Mouse (Mus musculus) skeletal muscle tissue, adult 2 months (tissue): ENCODE measurements around the gene Crygc.

ENCODE experiments used
- DNase-seq: peaks from one replicate; pipeline ENCODE4 v3.0.0-alpha.2; 2012; ENCODE audit warnings: low read depth, low spot score

The Crygc gene

GRCm38 (mm10) chr1:65073589-65073988, at the start of gene Crygc:
Gene Crygc (minus strand): TSS chr1:65073689.
- DNase-seq = no peak

GRCm38 (mm10) chr1:65122574-65123372, 49.3 kb upstream of the Crygc start, which contains the start of gene D630023F18Rik:
Gene D630023F18Rik (minus strand): TSS chr1:65123214.
- no peak for DNase-seq

GRCm38 (mm10) chr1:65119438-65119837, 45.9 kb upstream of the Crygc start, which contains the start of gene Gm28845:
Gene Gm28845 (minus strand): TSS chr1:65119558.
- DNase-seq = no peak

DNA sequence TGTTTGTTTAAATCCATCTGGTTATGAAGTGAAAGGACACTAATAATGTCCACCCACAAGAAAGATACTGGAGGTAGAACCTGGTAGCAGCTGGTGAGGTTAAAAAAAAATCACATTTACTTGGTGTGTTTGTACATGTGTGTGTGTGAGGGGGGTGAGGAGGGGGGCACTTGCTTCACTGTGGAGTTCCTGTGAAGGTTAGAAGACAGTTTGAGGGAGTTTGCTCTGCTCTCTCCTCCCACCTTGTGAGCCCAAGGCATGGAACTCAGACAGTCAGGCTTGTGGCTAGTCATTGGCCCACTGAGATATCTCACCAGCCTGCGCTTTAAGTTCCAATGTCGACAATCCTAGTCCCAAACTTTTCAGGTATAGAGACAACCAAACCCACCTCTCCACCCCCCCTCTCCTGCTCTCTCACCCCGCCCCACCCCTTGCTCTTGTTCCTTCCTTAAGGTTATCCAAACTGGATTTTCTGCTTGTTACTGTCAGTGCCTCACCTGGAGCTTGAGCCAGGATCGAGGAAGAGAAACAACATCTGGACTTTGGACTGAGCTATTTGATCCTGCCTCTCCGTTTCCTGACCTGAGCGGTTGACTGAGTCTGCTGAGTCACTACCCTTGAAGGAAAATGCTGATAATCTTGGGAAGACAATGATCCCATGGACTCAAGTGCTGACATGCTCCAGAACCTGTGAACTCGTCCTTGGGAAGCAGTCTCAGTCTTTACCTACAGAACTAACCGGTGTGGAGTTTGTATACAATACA, 44.8 kb upstream of the Crygc start:
- no peak for DNase-seq

- peak; percentile 25 for DNase-seq
Observed at GRCm38 (mm10) chr1:65113536-65114172, 40.2 kb upstream of the Crygc start.

GRCm38 (mm10) chr1:65112807-65113196, 39.3 kb upstream of the Crygc start:
- DNase-seq = peak; percentile 35

DNA sequence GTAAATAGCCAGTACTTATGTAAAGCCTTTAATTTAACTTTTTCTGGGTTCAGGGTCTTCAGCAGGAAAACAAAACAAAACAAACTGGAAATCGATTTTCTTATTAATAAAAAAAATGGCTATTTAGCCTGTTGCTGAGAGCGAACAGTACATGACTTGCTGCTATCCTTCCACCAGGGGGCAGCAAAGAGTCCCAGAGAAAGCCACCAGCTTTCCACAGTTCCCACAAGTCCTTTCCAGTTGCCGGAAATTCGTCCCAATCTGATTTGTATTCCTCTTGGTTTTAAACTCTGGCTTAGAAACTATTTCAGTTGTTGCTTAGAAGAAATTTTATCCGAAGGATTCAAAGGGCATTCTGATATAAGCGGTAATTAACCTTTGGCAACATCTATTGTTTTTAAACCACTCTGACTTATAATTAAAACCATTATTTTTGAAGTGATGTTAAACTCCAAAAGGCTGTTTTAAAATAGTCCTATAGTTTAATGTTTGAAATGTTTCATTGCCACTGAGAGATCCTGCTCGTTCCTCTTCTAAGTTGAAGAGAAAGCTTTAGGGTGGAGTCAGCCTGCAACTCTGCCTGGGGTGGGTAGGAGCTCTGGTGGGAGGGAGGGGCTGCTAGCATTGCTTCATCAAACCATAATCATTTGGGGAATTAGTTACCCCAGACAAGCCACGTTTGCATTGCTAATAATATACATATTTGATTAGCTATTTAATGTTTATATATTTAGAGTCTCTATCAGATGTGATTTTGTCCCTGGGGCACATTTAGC, 38.7 kb upstream of the Crygc start:
- peak; percentile 85 for DNase-seq

GRCm38 (mm10) chr1:65109756-65110435, 36.4 kb upstream of the Crygc start:
- no peak for DNase-seq

DNA sequence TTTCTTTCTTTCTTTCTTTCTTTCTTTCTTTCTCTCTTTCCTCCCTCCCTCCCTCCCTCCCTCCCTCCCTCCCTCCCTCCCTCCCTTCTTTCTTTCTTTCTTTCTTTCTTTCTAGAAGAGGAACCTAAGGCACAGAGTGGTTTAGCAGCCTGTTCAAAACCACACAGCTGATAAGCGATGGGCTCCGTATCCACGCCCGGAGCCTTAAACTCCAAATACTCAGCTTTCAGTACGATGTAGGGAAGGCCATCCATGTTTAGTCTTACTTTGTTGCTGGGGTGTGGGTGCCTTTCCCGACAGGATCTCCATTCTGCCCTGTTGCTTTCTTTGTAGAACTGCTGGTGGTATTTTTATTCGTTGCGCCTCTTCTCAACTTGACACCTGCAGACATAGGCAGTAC, 35.7 kb upstream of the Crygc start:
- DNase-seq = no peak

DNA sequence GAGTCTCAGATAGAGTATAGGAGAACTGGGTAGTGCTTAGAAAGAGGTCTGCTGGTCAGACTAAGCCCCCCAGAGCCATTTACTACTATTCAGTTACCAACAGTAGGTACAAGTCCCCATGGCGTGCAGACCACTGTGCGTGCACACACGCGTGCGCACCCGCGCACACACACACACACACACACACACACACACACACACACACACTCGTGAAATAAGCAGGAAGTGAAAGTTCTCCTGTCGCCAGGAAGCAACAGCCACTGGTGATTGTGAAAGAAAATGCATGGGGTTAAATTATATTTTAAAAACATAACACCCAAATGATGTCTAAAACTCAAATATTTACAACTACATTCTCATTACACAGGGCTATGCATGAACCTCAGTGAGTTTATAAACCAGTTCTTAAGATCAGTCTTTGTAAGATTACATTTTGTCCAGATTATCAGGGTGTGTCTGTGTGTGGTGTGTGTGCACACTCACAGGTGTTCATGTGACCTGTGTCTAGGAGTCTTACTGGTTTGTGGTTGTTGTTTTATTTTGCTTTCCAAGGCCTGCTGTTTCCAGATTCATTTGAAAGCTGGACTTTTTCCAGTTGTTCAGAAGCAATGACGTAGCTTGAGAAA, 34.3 kb upstream of the Crygc start:
- no peak for DNase-seq

- no peak for DNase-seq
Observed at GRCm38 (mm10) chr1:65103273-65103672, 29.8 kb upstream of the Crygc start, which contains the start of gene Cryga. Gene Cryga (minus strand): TSS chr1:65103373.

DNA sequence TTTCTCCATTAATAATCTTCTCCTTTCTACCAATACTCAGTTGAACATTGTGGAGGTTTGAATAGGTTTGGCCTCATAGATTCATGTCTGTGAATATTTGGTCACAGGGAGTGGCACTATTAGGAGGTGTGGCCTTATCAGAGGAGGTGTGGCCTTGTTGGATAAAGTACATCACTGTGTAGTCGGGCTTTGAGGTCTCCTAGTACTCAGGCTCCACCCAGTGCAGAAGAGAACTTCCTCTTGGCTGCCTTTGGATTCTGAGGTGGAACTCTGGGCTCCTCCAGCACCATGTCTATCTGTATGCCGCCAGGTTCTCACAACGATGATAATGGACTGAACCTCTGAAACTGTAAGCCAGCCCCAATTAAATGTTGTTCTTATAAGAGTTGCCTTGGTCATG, 23.5 kb upstream of the Crygc start:
- DNase-seq = no peak

DNA sequence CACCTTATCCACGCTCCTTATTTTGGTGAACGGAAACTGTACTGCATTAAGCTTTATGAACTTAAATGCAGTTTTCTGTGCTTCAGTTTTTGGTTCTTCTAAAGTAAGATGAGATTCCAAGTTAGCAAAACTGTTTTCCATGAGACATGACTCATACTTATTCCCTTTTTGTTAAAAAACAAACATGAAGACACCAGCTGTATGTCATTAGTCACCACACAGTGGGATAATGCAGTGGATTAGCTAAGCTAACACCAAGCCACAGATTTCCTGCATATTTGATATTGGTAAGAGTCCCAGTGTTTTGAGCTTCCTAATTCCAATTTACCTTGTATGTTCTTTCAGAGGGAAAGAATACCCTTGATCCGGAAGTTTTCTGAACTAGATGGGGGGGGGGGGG, 18.1 kb upstream of the Crygc start:
- DNase-seq = no peak

DNA sequence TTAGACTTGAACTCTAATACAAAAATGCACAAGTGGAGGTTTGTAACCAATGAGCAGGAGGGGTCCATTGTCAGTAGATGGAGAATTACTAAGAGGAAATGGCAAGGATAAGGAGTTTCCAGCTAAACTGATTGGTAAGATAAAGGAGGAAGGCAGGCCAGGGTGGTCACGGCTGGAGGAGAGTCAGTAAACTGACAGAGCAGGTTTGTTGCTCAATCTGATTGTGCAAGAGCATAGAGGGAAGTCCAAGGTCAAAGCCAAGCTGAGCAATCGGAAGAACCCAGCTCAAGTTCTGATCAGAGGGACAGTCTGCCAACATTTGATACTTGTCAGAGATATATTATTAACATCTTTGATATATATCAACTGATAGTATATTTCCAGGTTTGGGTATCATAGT, 16.9 kb upstream of the Crygc start:
- DNase-seq = peak; percentile 39

GRCm38 (mm10) chr1:65088567-65089356, 15.3 kb upstream of the Crygc start:
- DNase-seq = peak; percentile 38

GRCm38 (mm10) chr1:65082188-65082587, 8.7 kb upstream of the Crygc start, which contains the start of gene Crygb:
Gene Crygb (minus strand): TSS chr1:65082288.
- DNase-seq = no peak

DNA sequence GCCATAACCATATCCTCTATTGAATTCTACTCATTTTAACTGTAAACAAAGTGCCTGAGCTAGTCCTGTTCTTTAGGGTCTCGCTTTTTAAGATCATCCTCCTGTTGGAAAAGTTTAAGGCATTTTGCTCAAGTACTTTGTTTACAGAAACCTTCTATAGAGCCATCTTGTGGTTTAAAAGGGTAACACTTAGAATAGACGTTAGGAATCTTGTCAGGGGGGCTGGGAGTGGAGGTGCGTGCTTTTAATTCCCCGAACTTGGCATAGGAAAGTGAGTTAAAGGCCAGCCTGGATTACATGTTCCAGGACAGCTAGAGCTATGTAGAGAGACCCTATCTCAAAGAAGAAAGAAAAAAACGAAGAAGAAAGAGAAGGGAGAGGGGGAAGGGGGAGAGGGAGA, 2.1 kb upstream of the Crygc start:
- no peak for DNase-seq

DNA sequence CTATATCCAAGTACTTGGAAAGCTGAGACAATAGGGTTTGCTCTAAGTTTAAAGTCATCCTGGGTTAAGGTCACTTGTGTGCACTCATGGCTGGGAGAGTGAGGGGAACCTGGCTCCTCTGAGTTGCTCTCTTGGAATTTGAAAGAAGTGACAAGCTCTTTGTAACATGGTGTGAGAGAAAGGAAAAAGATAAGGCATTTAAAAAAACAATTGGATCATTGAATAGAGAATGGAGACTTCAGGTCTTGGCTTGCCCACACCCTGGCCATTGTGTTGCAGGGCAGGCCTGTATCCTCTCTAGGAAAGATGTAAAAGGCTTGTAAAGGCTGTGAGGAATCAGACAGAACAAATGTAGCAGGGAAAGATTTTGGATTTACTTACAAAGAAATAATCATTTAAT, 5.6 kb downstream of the Crygc start:
- DNase-seq = no peak

DNA sequence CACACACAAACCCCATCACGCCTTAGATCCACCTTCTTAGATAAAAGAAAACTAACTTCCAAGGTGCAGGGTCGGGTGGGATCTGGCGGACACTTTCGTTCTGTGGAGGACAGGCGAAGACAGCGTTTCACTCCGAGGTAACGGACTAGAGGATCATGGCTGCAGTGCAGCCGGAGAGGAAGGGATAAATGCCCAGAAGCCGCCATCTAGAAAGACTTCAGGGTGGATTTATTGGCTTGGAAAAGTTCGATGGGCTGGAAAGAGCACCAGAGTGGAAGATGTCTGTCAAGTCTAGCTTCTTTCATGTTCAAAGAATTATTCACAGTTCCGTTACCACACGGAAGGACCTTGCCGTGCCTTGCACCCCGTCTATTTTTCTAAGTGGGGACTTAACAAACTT, 9.3 kb downstream of the Crygc start:
- DNase-seq = no peak

- no peak for DNase-seq
Observed at GRCm38 (mm10) chr1:65063352-65063751, 10.1 kb downstream of the Crygc start, which contains the start of gene Crygd. Gene Crygd (minus strand): TSS chr1:65063452.
